Mouse (Mus musculus): Measurements from ENCODE around the gene Nrf1.

Nrf1 gene

GRCm38 (mm10) chr6:30047271-30048162 lies at the start of gene Nrf1:
Nrf1 (plus strand) TSS chr6:30047988.
- peak; percentile 89 for DNase-seq

- DNase-seq, result no peak
These were observed 49.6 kb upstream of the Nrf1 start for GRCm38 (mm10) chr6:29998140-29998539.

- DNase-seq, result no peak
These were observed 49.0 kb upstream of the Nrf1 start for GRCm38 (mm10) chr6:29998771-29999170.

GRCm38 (mm10) chr6:30002628-30003027 lies 45.2 kb upstream of the Nrf1 start:
- DNase-seq, result no peak

GRCm38 (mm10) chr6:30005851-30006250 lies 41.9 kb upstream of the Nrf1 start:
- DNase-seq, result no peak

GRCm38 (mm10) chr6:30009204-30009603 lies 38.6 kb upstream of the Nrf1 start:
- DNase-seq, result no peak

GRCm38 (mm10) chr6:30013520-30013919 lies 34.3 kb upstream of the Nrf1 start:
- no peak for DNase-seq

GRCm38 (mm10) chr6:30014187-30014864 lies 33.5 kb upstream of the Nrf1 start:
- no peak for DNase-seq

- DNase-seq, result no peak
These were observed 26.5 kb upstream of the Nrf1 start for GRCm38 (mm10) chr6:30021241-30021640.

- DNase-seq, result no peak
These were observed 26.1 kb upstream of the Nrf1 start for GRCm38 (mm10) chr6:30021656-30022055.

GRCm38 (mm10) chr6:30026799-30027198 lies 21.0 kb upstream of the Nrf1 start:
- no peak for DNase-seq

GRCm38 (mm10) chr6:30028358-30028757 lies 19.4 kb upstream of the Nrf1 start:
- no peak for DNase-seq

- no peak for DNase-seq
These were observed 12.7 kb upstream of the Nrf1 start for GRCm38 (mm10) chr6:30035112-30035511.

GRCm38 (mm10) chr6:30041498-30041897 lies 6.3 kb upstream of the Nrf1 start:
- no peak for DNase-seq

GRCm38 (mm10) chr6:30042483-30042882 lies 5.3 kb upstream of the Nrf1 start:
- DNase-seq, result no peak

GRCm38 (mm10) chr6:30048163-30048500 lies 344 bp downstream of the Nrf1 start:
- no peak for DNase-seq

- peak; percentile 60 for DNase-seq
These were observed 939 bp downstream of the Nrf1 start for GRCm38 (mm10) chr6:30048501-30049353.

- DNase-seq, result no peak
These were observed 5.3 kb downstream of the Nrf1 start for GRCm38 (mm10) chr6:30053116-30053515.

- no peak for DNase-seq
These were observed 14.8 kb downstream of the Nrf1 start for GRCm38 (mm10) chr6:30062544-30062943.

GRCm38 (mm10) chr6:30065369-30065768 lies 17.6 kb downstream of the Nrf1 start:
- DNase-seq, result no peak

GRCm38 (mm10) chr6:30066746-30067145 lies 19.0 kb downstream of the Nrf1 start:
- DNase-seq, result no peak

- no peak for DNase-seq
These were observed 24.7 kb downstream of the Nrf1 start for GRCm38 (mm10) chr6:30072476-30072875.

- no peak for DNase-seq
These were observed 31.2 kb downstream of the Nrf1 start for GRCm38 (mm10) chr6:30078938-30079529.
